ENCODE assay signal across 9 mouse cellular contexts in genomic region chr19:10042816-10043215, GRCm38 (mm10). TPM values are rescaled to one million over a fixed set of nuclear protein-coding genes. Genes with fewer than 3 reads are reported as not detected.
DNase-seq lines count a peak whose midpoint lies in the region; ATAC-seq lines count a peak whose summit lies in the region.
"Had no signal": no experiment of that assay in that cellular context is flagged by ENCODE, and none has a peak within 500 bp of the region (broad histone marks: within the 10 kb centered on the region; RNA-seq: fewer than 3 reads in every experiment).

No protein-coding gene starts in this region.

- no peaks in the 10 kb centered on the region for H3K9me3 ChIP-seq in forebrain, embryonic 13.5 days (replicated peaks)
- no peaks in the 10 kb centered on the region for H3K9me3 ChIP-seq in forebrain, embryonic 12.5 days
- no peaks in the 10 kb centered on the region for H3K9me3 ChIP-seq in lung, embryonic 15.5 days
- no peaks in the 10 kb centered on the region for H3K9me3 ChIP-seq in intestine, embryonic 14.5 days (ENCODE audit: control insufficient read depth, low read length)
- no peaks in the 10 kb centered on the region for H3K9me3 ChIP-seq in stomach, embryonic 14.5 days (ENCODE audit: control insufficient read depth, low read depth, low read length)

- peak overlapping the region; percentile 97 for H3K4me2 ChIP-seq in forebrain, embryonic 13.5 days
- no peak overlapping the region for H3K4me2 ChIP-seq in forebrain, embryonic 12.5 days
- H3K4me2 ChIP-seq in lung, embryonic 15.5 days: peak overlapping the region; percentile 88
- H3K4me2 ChIP-seq in intestine, embryonic 14.5 days (ENCODE audit: low read length): peak overlapping the region; percentile 91
- H3K4me2 ChIP-seq in stomach, embryonic 14.5 days (replicated peaks; ENCODE audit: low read depth, low read length): peak overlapping the region; percentile 96

- ATAC-seq in forebrain, embryonic 13.5 days: no peak
- no peak for ATAC-seq in forebrain, embryonic 12.5 days (ENCODE audit: low FRiP score)
- no peak for ATAC-seq in lung, embryonic 15.5 days (ENCODE audit: borderline replicate concordance, extremely low read depth, low FRiP score, low TSS enrichment)
- ATAC-seq in intestine, embryonic 14.5 days (replicated peaks; ENCODE audit: low FRiP score, low TSS enrichment, low read depth): no peak
- ATAC-seq in stomach, embryonic 14.5 days (ENCODE audit: insufficient number of reproducible peaks, insufficient read depth, low FRiP score, low read depth): no peak

- H3K9ac ChIP-seq in forebrain, embryonic 13.5 days: no peak overlapping the region
- no peak overlapping the region for H3K9ac ChIP-seq in forebrain, embryonic 12.5 days
- H3K9ac ChIP-seq in lung, embryonic 15.5 days: peak overlapping the region; percentile 83; the same call in 1 of the 2 replicates
- H3K9ac ChIP-seq in intestine, embryonic 14.5 days (ENCODE audit: low read length): no peak overlapping the region
- H3K9ac ChIP-seq in stomach, embryonic 14.5 days (replicated peaks; ENCODE audit: low read depth, low read length): no peak overlapping the region

- H3K36me3 ChIP-seq in forebrain, embryonic 13.5 days (ENCODE audit: poor library complexity, severe bottlenecking): no peaks in the 10 kb centered on the region
- no peaks in the 10 kb centered on the region for H3K36me3 ChIP-seq in forebrain, embryonic 12.5 days (replicated peaks)
- H3K36me3 ChIP-seq in lung, embryonic 15.5 days: 0 out of 2 replicates have a peak, but pooled peaks cover 3% of the 10 kb centered on the region
- no peaks in the 10 kb centered on the region for H3K36me3 ChIP-seq in intestine, embryonic 14.5 days (ENCODE audit: control insufficient read depth, insufficient read depth, low read length)
- H3K36me3 ChIP-seq in stomach, embryonic 14.5 days (ENCODE audit: control insufficient read depth, insufficient read depth, low read length): no peaks in the 10 kb centered on the region

- H3K4me1 ChIP-seq in forebrain, embryonic 13.5 days: peaks cover 22% of the 10 kb centered on the region
- peaks cover 26% of the 10 kb centered on the region for H3K4me1 ChIP-seq in forebrain, embryonic 12.5 days
- peaks cover 89% of the 10 kb centered on the region for H3K4me1 ChIP-seq in lung, embryonic 15.5 days
- peaks cover 18% of the 10 kb centered on the region for H3K4me1 ChIP-seq in intestine, embryonic 14.5 days (replicated peaks; ENCODE audit: control insufficient read depth, insufficient read depth, low read length)
- H3K4me1 ChIP-seq in stomach, embryonic 14.5 days (ENCODE audit: control insufficient read depth, insufficient read depth, low read length): peaks cover 28% of the 10 kb centered on the region

- H3K27me3 ChIP-seq in forebrain, embryonic 13.5 days: 0 out of 2 replicates have a peak, but pooled peaks cover 6% of the 10 kb centered on the region
- peaks cover 26% of the 10 kb centered on the region for H3K27me3 ChIP-seq in forebrain, embryonic 12.5 days
- no peaks in the 10 kb centered on the region for H3K27me3 ChIP-seq in lung, embryonic 15.5 days
- H3K27me3 ChIP-seq in intestine, embryonic 14.5 days (replicated peaks; ENCODE audit: control insufficient read depth, insufficient read depth, low read length): no peaks in the 10 kb centered on the region
- H3K27me3 ChIP-seq in stomach, embryonic 14.5 days (ENCODE audit: control insufficient read depth, insufficient read depth, low read length): no peaks in the 10 kb centered on the region

- DNase-seq in lung, postnatal 25 days (ENCODE audit: low spot score): no peak
- no peak for DNase-seq in intestine, embryonic 14.5 days (ENCODE audit: low spot score)
- DNase-seq in urinary bladder, postnatal 10 days (ENCODE audit: low spot score): no peak
- no peak for DNase-seq in T-cell, adult 2 months (ENCODE audit: low spot score)
- DNase-seq: retina, postnatal 1 day had no signal

- no peak overlapping the region for H3K27ac ChIP-seq in forebrain, embryonic 13.5 days
- H3K27ac ChIP-seq in forebrain, embryonic 12.5 days: no peak overlapping the region
- peak overlapping the region; percentile 79; the same call in 1 of the 2 replicates for H3K27ac ChIP-seq in lung, embryonic 15.5 days
- no peak overlapping the region for H3K27ac ChIP-seq in intestine, embryonic 14.5 days (ENCODE audit: low read depth)
- no peak overlapping the region for H3K27ac ChIP-seq in stomach, embryonic 14.5 days (ENCODE audit: low read length)

- 0 out of 2 replicates have a peak overlapping the region, but pooled peaks have one; percentile 67 for H3K4me3 ChIP-seq in forebrain, embryonic 13.5 days
- no peak overlapping the region for H3K4me3 ChIP-seq in forebrain, embryonic 12.5 days (replicated peaks)
- peak overlapping the region; percentile 80 for H3K4me3 ChIP-seq in lung, embryonic 15.5 days
- 0 out of 2 replicates have a peak overlapping the region, but pooled peaks have one; percentile 64 for H3K4me3 ChIP-seq in intestine, embryonic 14.5 days (ENCODE audit: low read depth, low read length)
- no peak overlapping the region for H3K4me3 ChIP-seq in stomach, embryonic 14.5 days (ENCODE audit: low read depth, low read length)

- 83% methylated on average over 4 of the region's 4 CpGs for WGBS in forebrain, embryonic 13.5 days
- 89% methylated on average over 4 of the region's 4 CpGs for WGBS in forebrain, embryonic 12.5 days
- 68% methylated on average over 4 of the region's 4 CpGs for WGBS in lung, embryonic 15.5 days
- WGBS in intestine, embryonic 14.5 days: 86% methylated on average over 4 of the region's 4 CpGs
- WGBS in stomach, embryonic 14.5 days: 88% methylated on average over 4 of the region's 4 CpGs

RNA-seq across cellular contexts. Expression of gene Fads3, which starts 1.4 kb away (rescaled TPM):
- polyA plus RNA-seq in forebrain, embryonic 13.5 days (2015; fragmentation: Nextera tagmentation; extraction: Ambion mirVana): 5.8 TPM in 2 replicates
- polyA plus RNA-seq in forebrain, embryonic 12.5 days (2016; fragmentation: Nextera tagmentation; extraction: Ambion mirVana): 5.6 and 7.4 TPM in 2 replicates
- 54.5 and 64.1 TPM in 2 replicates for polyA plus RNA-seq in lung, embryonic 15.5 days (2015; fragmentation: Nextera tagmentation; extraction: Ambion mirVana)
- 8.4 and 11.5 TPM in 2 replicates for polyA plus RNA-seq in intestine, embryonic 14.5 days (2014; fragmentation: Nextera tagmentation; extraction: Ambion mirVana)
- polyA plus RNA-seq in stomach, embryonic 14.5 days (2014; fragmentation: Nextera tagmentation; extraction: Ambion mirVana): 9.1 and 11.2 TPM in 2 replicates

RNA-seq across cellular contexts. Expression of gene Rab3il1, which starts 41.3 kb away (rescaled TPM):
- 14.4 and 15.2 TPM in 2 replicates for polyA plus RNA-seq in forebrain, embryonic 13.5 days (2015; fragmentation: Nextera tagmentation; extraction: Ambion mirVana)
- 19.0 and 22.7 TPM in 2 replicates for polyA plus RNA-seq in forebrain, embryonic 12.5 days (2016; fragmentation: Nextera tagmentation; extraction: Ambion mirVana)
- polyA plus RNA-seq in lung, embryonic 15.5 days (2015; fragmentation: Nextera tagmentation; extraction: Ambion mirVana): 31.5 and 33.1 TPM in 2 replicates
- 30.0 and 32.7 TPM in 2 replicates for polyA plus RNA-seq in intestine, embryonic 14.5 days (2014; fragmentation: Nextera tagmentation; extraction: Ambion mirVana)
- 26.0 and 28.6 TPM in 2 replicates for polyA plus RNA-seq in stomach, embryonic 14.5 days (2014; fragmentation: Nextera tagmentation; extraction: Ambion mirVana)

RNA-seq across cellular contexts. Expression of gene Best1, which starts 41.4 kb away (rescaled TPM):
- polyA plus RNA-seq in forebrain, embryonic 13.5 days (2015; fragmentation: Nextera tagmentation; extraction: Ambion mirVana): 0.76 and 1.2 TPM in 2 replicates
- polyA plus RNA-seq in forebrain, embryonic 12.5 days (2016; fragmentation: Nextera tagmentation; extraction: Ambion mirVana): 1.1 and 1.4 TPM in 2 replicates
- polyA plus RNA-seq in lung, embryonic 15.5 days (2015; fragmentation: Nextera tagmentation; extraction: Ambion mirVana): 1.1 TPM in 2 replicates
- polyA plus RNA-seq in intestine, embryonic 14.5 days (2014; fragmentation: Nextera tagmentation; extraction: Ambion mirVana): 0.55 and 0.64 TPM in 2 replicates
- 0.35 and 0.72 TPM in 2 replicates for polyA plus RNA-seq in stomach, embryonic 14.5 days (2014; fragmentation: Nextera tagmentation; extraction: Ambion mirVana)

RNA-seq across cellular contexts. Expression of gene Fads2, which starts 58.7 kb away (rescaled TPM):
- 134 and 154 TPM in 2 replicates for polyA plus RNA-seq in forebrain, embryonic 13.5 days (2015; fragmentation: Nextera tagmentation; extraction: Ambion mirVana)
- 184 and 187 TPM in 2 replicates for polyA plus RNA-seq in forebrain, embryonic 12.5 days (2016; fragmentation: Nextera tagmentation; extraction: Ambion mirVana)
- 98.0 and 99.3 TPM in 2 replicates for polyA plus RNA-seq in lung, embryonic 15.5 days (2015; fragmentation: Nextera tagmentation; extraction: Ambion mirVana)
- 64.2 and 71.4 TPM in 2 replicates for polyA plus RNA-seq in intestine, embryonic 14.5 days (2014; fragmentation: Nextera tagmentation; extraction: Ambion mirVana)
- polyA plus RNA-seq in stomach, embryonic 14.5 days (2014; fragmentation: Nextera tagmentation; extraction: Ambion mirVana): 49.1 and 54.5 TPM in 2 replicates

Comparison
In these comparisons a context has a peak if more than half of its experiments do, and no peak if none do; other contexts are left out.
1. H3K4me3 ChIP-seq: peak in forebrain, embryonic 13.5 days (single experiment), lung, embryonic 15.5 days (single experiment) and intestine, embryonic 14.5 days (single experiment); none in forebrain, embryonic 12.5 days (single experiment) and stomach, embryonic 14.5 days (single experiment).